Mouse (Mus musculus): Measurements from ENCODE around the gene Smbd1. TPM values are rescaled to one million over a fixed set of nuclear protein-coding genes. Genes with fewer than 3 reads are reported as not detected.

Gene Smbd1
- polyA plus RNA-seq, 1 experiment from 2014 or later, result not detected

- Histone ChIP-seq H3K36me3 (ENCODE audit: control insufficient read depth, insufficient read depth, low read length) (peaks cover 21% of the 10 kb centered on the region), H3K27ac (ENCODE audit: low read length) (no peak overlapping the region), H3K27me3 (ENCODE audit: control insufficient read depth, insufficient read depth, low read length) (no peaks in the 10 kb centered on the region), H3K9me3 (ENCODE audit: control insufficient read depth, low read depth, low read length) (no peaks in the 10 kb centered on the region), H3K4me1 (ENCODE audit: control insufficient read depth, insufficient read depth, low read length) (no peaks in the 10 kb centered on the region), H3K4me2 (replicated peaks; ENCODE audit: low read depth, low read length) (no peak overlapping the region), H3K9ac (replicated peaks; ENCODE audit: low read depth, low read length) (no peak overlapping the region), H3K4me3 (ENCODE audit: low read depth, low read length) (no peak overlapping the region)
- WGBS, result 82% methylated on average over 4 of the region's 4 CpGs
- no peak for ATAC-seq (ENCODE audit: insufficient number of reproducible peaks, insufficient read depth, low FRiP score, low read depth)
Measured at GRCm38 (mm10) chr16:32831501-32831900, 21.2 kb upstream of the Smbd1 start.

GRCm38 (mm10) chr16:32829104-32829503 lies 18.8 kb upstream of the Smbd1 start:
- no peak for ATAC-seq (ENCODE audit: insufficient number of reproducible peaks, insufficient read depth, low FRiP score, low read depth)

GRCm38 (mm10) chr16:32826521-32826920 lies 16.2 kb upstream of the Smbd1 start:
- no peaks in the 10 kb centered on the region for H3K9me3 ChIP-seq (ENCODE audit: control insufficient read depth, low read depth, low read length)
- peaks cover 9% of the 10 kb centered on the region; the same call in 1 of the 2 replicates for H3K4me1 ChIP-seq (ENCODE audit: control insufficient read depth, insufficient read depth, low read length)
- H3K4me2 ChIP-seq (replicated peaks; ENCODE audit: low read depth, low read length), result no peak overlapping the region
- peaks cover 24% of the 10 kb centered on the region for H3K36me3 ChIP-seq (ENCODE audit: control insufficient read depth, insufficient read depth, low read length)
- H3K9ac ChIP-seq (replicated peaks; ENCODE audit: low read depth, low read length), result no peak overlapping the region
- H3K4me3 ChIP-seq (ENCODE audit: low read depth, low read length), result no peak overlapping the region
- no peak for ATAC-seq (ENCODE audit: insufficient number of reproducible peaks, insufficient read depth, low FRiP score, low read depth)
- no peak overlapping the region for H3K27ac ChIP-seq (ENCODE audit: low read length)
- 96% methylated on average over 11 of the region's 11 CpGs for WGBS
- H3K27me3 ChIP-seq (ENCODE audit: control insufficient read depth, insufficient read depth, low read length), result no peaks in the 10 kb centered on the region

More at GRCm38 (mm10) chr16:32829104-32829503, 18.8 kb upstream of the Smbd1 start:
- H3K36me3 ChIP-seq (ENCODE audit: control insufficient read depth, insufficient read depth, low read length), result peaks cover 23% of the 10 kb centered on the region
- no peak overlapping the region for H3K4me2 ChIP-seq (replicated peaks; ENCODE audit: low read depth, low read length)
- no peak overlapping the region for H3K27ac ChIP-seq (ENCODE audit: low read length)
- 88% methylated on average over 11 of the region's 11 CpGs for WGBS
- no peak overlapping the region for H3K9ac ChIP-seq (replicated peaks; ENCODE audit: low read depth, low read length)
- H3K4me1 ChIP-seq (ENCODE audit: control insufficient read depth, insufficient read depth, low read length), result no peaks in the 10 kb centered on the region
- no peaks in the 10 kb centered on the region for H3K27me3 ChIP-seq (ENCODE audit: control insufficient read depth, insufficient read depth, low read length)
- H3K9me3 ChIP-seq (ENCODE audit: control insufficient read depth, low read depth, low read length), result no peaks in the 10 kb centered on the region
- H3K4me3 ChIP-seq (ENCODE audit: low read depth, low read length), result no peak overlapping the region

- 49% methylated on average over 12 of the region's 12 CpGs for WGBS
- Histone ChIP-seq H3K4me3 (ENCODE audit: low read depth, low read length) (no peak overlapping the region), H3K4me2 (replicated peaks; ENCODE audit: low read depth, low read length) (no peak overlapping the region), H3K27me3 (ENCODE audit: control insufficient read depth, insufficient read depth, low read length) (no peaks in the 10 kb centered on the region), H3K4me1 (ENCODE audit: control insufficient read depth, insufficient read depth, low read length) (peaks cover 9% of the 10 kb centered on the region; the same call in 1 of the 2 replicates), H3K9ac (replicated peaks; ENCODE audit: low read depth, low read length) (no peak overlapping the region), H3K27ac (ENCODE audit: low read length) (no peak overlapping the region), H3K36me3 (ENCODE audit: control insufficient read depth, insufficient read depth, low read length) (peaks cover 24% of the 10 kb centered on the region), H3K9me3 (ENCODE audit: control insufficient read depth, low read depth, low read length) (no peaks in the 10 kb centered on the region)
- ATAC-seq (ENCODE audit: insufficient number of reproducible peaks, insufficient read depth, low FRiP score, low read depth), result no peak
Measured at GRCm38 (mm10) chr16:32825380-32825779, 15.1 kb upstream of the Smbd1 start.

GRCm38 (mm10) chr16:32824061-32824460 lies 13.8 kb upstream of the Smbd1 start:
- no peak overlapping the region for H3K9ac ChIP-seq (replicated peaks; ENCODE audit: low read depth, low read length)
- no peaks in the 10 kb centered on the region for H3K27me3 ChIP-seq (ENCODE audit: control insufficient read depth, insufficient read depth, low read length)
- WGBS, result 90% methylated on average over 13 of the region's 13 CpGs
- H3K9me3 ChIP-seq (ENCODE audit: control insufficient read depth, low read depth, low read length), result no peaks in the 10 kb centered on the region
- no peak overlapping the region for H3K4me3 ChIP-seq (ENCODE audit: low read depth, low read length)
- ATAC-seq (ENCODE audit: insufficient number of reproducible peaks, insufficient read depth, low FRiP score, low read depth), result no peak
- H3K4me2 ChIP-seq (replicated peaks; ENCODE audit: low read depth, low read length), result no peak overlapping the region
- no peak overlapping the region for H3K27ac ChIP-seq (ENCODE audit: low read length)
- peaks cover 24% of the 10 kb centered on the region for H3K36me3 ChIP-seq (ENCODE audit: control insufficient read depth, insufficient read depth, low read length)
- H3K4me1 ChIP-seq (ENCODE audit: control insufficient read depth, insufficient read depth, low read length), result peaks cover 9% of the 10 kb centered on the region; the same call in 1 of the 2 replicates

GRCm38 (mm10) chr16:32823487-32823886 lies 13.2 kb upstream of the Smbd1 start:
- H3K27me3 ChIP-seq (ENCODE audit: control insufficient read depth, insufficient read depth, low read length), result no peaks in the 10 kb centered on the region
- ATAC-seq (ENCODE audit: insufficient number of reproducible peaks, insufficient read depth, low FRiP score, low read depth), result no peak
- WGBS, result 89% methylated on average over 8 of the region's 8 CpGs
- no peak overlapping the region for H3K9ac ChIP-seq (replicated peaks; ENCODE audit: low read depth, low read length)
- no peak overlapping the region for H3K27ac ChIP-seq (ENCODE audit: low read length)
- H3K36me3 ChIP-seq (ENCODE audit: control insufficient read depth, insufficient read depth, low read length), result peaks cover 24% of the 10 kb centered on the region
- H3K4me3 ChIP-seq (ENCODE audit: low read depth, low read length), result no peak overlapping the region
- H3K4me2 ChIP-seq (replicated peaks; ENCODE audit: low read depth, low read length), result no peak overlapping the region
- no peaks in the 10 kb centered on the region for H3K9me3 ChIP-seq (ENCODE audit: control insufficient read depth, low read depth, low read length)
- H3K4me1 ChIP-seq (ENCODE audit: control insufficient read depth, insufficient read depth, low read length), result peaks cover 9% of the 10 kb centered on the region; the same call in 1 of the 2 replicates

GRCm38 (mm10) chr16:32822881-32823280 lies 12.6 kb upstream of the Smbd1 start:
- H3K27ac ChIP-seq (ENCODE audit: low read length), result no peak overlapping the region
- no peak overlapping the region for H3K4me2 ChIP-seq (replicated peaks; ENCODE audit: low read depth, low read length)
- 88% methylated on average over 5 of the region's 5 CpGs for WGBS
- H3K4me3 ChIP-seq (ENCODE audit: low read depth, low read length), result no peak overlapping the region
- ATAC-seq (ENCODE audit: insufficient number of reproducible peaks, insufficient read depth, low FRiP score, low read depth), result no peak
- no peaks in the 10 kb centered on the region for H3K9me3 ChIP-seq (ENCODE audit: control insufficient read depth, low read depth, low read length)
- H3K4me1 ChIP-seq (ENCODE audit: control insufficient read depth, insufficient read depth, low read length), result peaks cover 9% of the 10 kb centered on the region; the same call in 1 of the 2 replicates
- no peaks in the 10 kb centered on the region for H3K27me3 ChIP-seq (ENCODE audit: control insufficient read depth, insufficient read depth, low read length)
- H3K9ac ChIP-seq (replicated peaks; ENCODE audit: low read depth, low read length), result no peak overlapping the region
- peaks cover 24% of the 10 kb centered on the region for H3K36me3 ChIP-seq (ENCODE audit: control insufficient read depth, insufficient read depth, low read length)

GRCm38 (mm10) chr16:32822450-32822827 lies 12.2 kb upstream of the Smbd1 start:
- ATAC-seq (ENCODE audit: insufficient number of reproducible peaks, insufficient read depth, low FRiP score, low read depth), result no peak
- no peak overlapping the region; the same call in 1 of the 2 replicates for H3K27ac ChIP-seq (ENCODE audit: low read length)
- peaks cover 9% of the 10 kb centered on the region; the same call in 1 of the 2 replicates for H3K4me1 ChIP-seq (ENCODE audit: control insufficient read depth, insufficient read depth, low read length)
- H3K9ac ChIP-seq (replicated peaks; ENCODE audit: low read depth, low read length), result no peak overlapping the region
- H3K27me3 ChIP-seq (ENCODE audit: control insufficient read depth, insufficient read depth, low read length), result no peaks in the 10 kb centered on the region
- no peak overlapping the region for H3K4me2 ChIP-seq (replicated peaks; ENCODE audit: low read depth, low read length)
- H3K36me3 ChIP-seq (ENCODE audit: control insufficient read depth, insufficient read depth, low read length), result peaks cover 22% of the 10 kb centered on the region
- WGBS, result 65% methylated on average over 6 of the region's 6 CpGs
- H3K9me3 ChIP-seq (ENCODE audit: control insufficient read depth, low read depth, low read length), result no peaks in the 10 kb centered on the region
- H3K4me3 ChIP-seq (ENCODE audit: low read depth, low read length), result no peak overlapping the region
